Mouse (Mus musculus): ENCODE results near the gene Ccdc88c.

Ccdc88c gene

GRCm38 (mm10) chr12:100878556-100878955 is 150.3 kb downstream of the Ccdc88c start:
- DNase-seq (ENCODE audit: low spot score): no peak

- no peak for DNase-seq (ENCODE audit: low spot score)
These were observed 150.9 kb downstream of the Ccdc88c start for GRCm38 (mm10) chr12:100877936-100878335.

- no peak for DNase-seq (ENCODE audit: low spot score)
These were observed 152.9 kb downstream of the Ccdc88c start for GRCm38 (mm10) chr12:100875960-100876359.

- DNase-seq (ENCODE audit: low spot score): no peak
These were observed 153.3 kb downstream of the Ccdc88c start for GRCm38 (mm10) chr12:100875553-100875952.

GRCm38 (mm10) chr12:100873612-100874011 is 155.2 kb downstream of the Ccdc88c start:
- DNase-seq (ENCODE audit: low spot score): no peak

GRCm38 (mm10) chr12:100871841-100872240 is 157.0 kb downstream of the Ccdc88c start:
- no peak for DNase-seq (ENCODE audit: low spot score)

- DNase-seq (ENCODE audit: low spot score): no peak
These were observed 157.6 kb downstream of the Ccdc88c start for GRCm38 (mm10) chr12:100871234-100871633.

GRCm38 (mm10) chr12:100868049-100868622 is 160.7 kb downstream of the Ccdc88c start:
- no peak for DNase-seq (ENCODE audit: low spot score)

GRCm38 (mm10) chr12:100867097-100867496 is 161.8 kb downstream of the Ccdc88c start:
- DNase-seq (ENCODE audit: low spot score): no peak

GRCm38 (mm10) chr12:100865509-100866078 is 163.3 kb downstream of the Ccdc88c start:
- no peak for DNase-seq (ENCODE audit: low spot score)

- DNase-seq (ENCODE audit: low spot score): no peak
These were observed 163.8 kb downstream of the Ccdc88c start for GRCm38 (mm10) chr12:100865072-100865471.

- no peak for DNase-seq (ENCODE audit: low spot score)
These were observed 165.9 kb downstream of the Ccdc88c start for GRCm38 (mm10) chr12:100862856-100863446.

- no peak for DNase-seq (ENCODE audit: low spot score)
These were observed 166.6 kb downstream of the Ccdc88c start for GRCm38 (mm10) chr12:100862272-100862671.
